Mouse (Mus musculus) testis, adult 2 months (tissue): Measurements from ENCODE around the gene Park7.

ENCODE experiments used
- CTCF ChIP-seq: fragments of 200-500 bp; IDR thresholded peaks from 2 replicates; pipeline ENCODE4 v1.5.1; 2012; ENCODE audit warnings: low read depth, mild to moderate bottlenecking, inconsistent platforms, low read length, moderate library complexity; ENCODE audit not compliant: control insufficient read depth, insufficient read depth, insufficient replicate concordance
- POLR2A ChIP-seq: fragments of 200-500 bp; IDR thresholded peaks from 2 replicates; pipeline ENCODE4 v1.6.1; 2012; ENCODE audit warnings: low read depth, mild to moderate bottlenecking, inconsistent platforms, low read length, moderate library complexity; ENCODE audit not compliant: control insufficient read depth

GRCm38 (mm10) chr4:150900486-150900885 lies 13.8 kb downstream of the Park7 start:
- no peak for TF ChIP-seq CTCF
- no peak for TF ChIP-seq POLR2A
